ENCODE assay signal across 11 mouse cellular contexts in genomic region chr7:19151121-19151520, GRCm38 (mm10). TPM values are rescaled to one million over a fixed set of nuclear protein-coding genes. Genes with fewer than 3 reads are reported as not detected.
DNase-seq lines count a peak whose midpoint lies in the region; ATAC-seq and TF ChIP-seq lines count a peak whose summit lies in the region.
"Not testable (repeated sequence)": the region's sequence is repeated elsewhere in the genome, so short reads cannot be mapped to it uniquely, and the experiment has no call there.
"Had no signal": no experiment of that assay in that cellular context is flagged by ENCODE, and none has a peak within 500 bp of the region (broad histone marks: within the 10 kb centered on the region; RNA-seq: fewer than 3 reads in every experiment).

No protein-coding gene starts in this region.

- not testable (repeated sequence) for DNase-seq in CH12.LX (ENCODE audit: extremely low read depth); limb, embryonic 10.5 days (ENCODE audit: low spot score); liver, embryonic 14.5 days (ENCODE audit: low read depth in 3 of 3, low spot score in 3 of 3); midbrain, embryonic 10.5 days (ENCODE audit: low spot score)
- peak; percentile 92 for DNase-seq in heart, adult 11 months

- peaks cover 40 to 65% of the 10 kb centered on the region in 2 experiments for H3K36me3 ChIP-seq in CH12.LX (replicated peaks in 1 of 2; ENCODE audit: control insufficient read depth in 1 of 2, insufficient read depth in 1 of 2, low read length in 1 of 2)
- peaks cover 41% of the 10 kb centered on the region for H3K36me3 ChIP-seq in embryonic facial prominence, embryonic 13.5 days
- H3K36me3 ChIP-seq in hindbrain, embryonic 13.5 days = peaks cover 42% of the 10 kb centered on the region
- H3K36me3 ChIP-seq in limb, embryonic 10.5 days = peaks cover 54% of the 10 kb centered on the region
- peaks cover 17% of the 10 kb centered on the region for H3K36me3 ChIP-seq in liver, embryonic 14.5 days (replicated peaks; ENCODE audit: control insufficient read depth, insufficient read depth, low read depth)
- H3K36me3 ChIP-seq in midbrain, embryonic 10.5 days = peaks cover 57% of the 10 kb centered on the region
- not testable (repeated sequence) for H3K36me3 ChIP-seq in testis, adult 2 months (ENCODE audit: control insufficient read depth, insufficient read depth, low read length)

- not testable (repeated sequence) for H3K4me2 ChIP-seq in CH12.LX (ENCODE audit: insufficient read depth, low read depth, poor library complexity, severe bottlenecking); embryonic facial prominence, embryonic 13.5 days
- H3K4me2 ChIP-seq in hindbrain, embryonic 13.5 days = peak overlapping the region; percentile 77; the same call in 1 of the 2 replicates
- H3K4me2 ChIP-seq in liver, embryonic 14.5 days (ENCODE audit: low read depth) = peak overlapping the region; percentile 97

- peak overlapping the region in 1 of 3 experiments; percentile 62 for H3K4me3 ChIP-seq in CH12.LX (replicated peaks in 1 of 3; ENCODE audit: low read depth in 2 of 3, low read length in 2 of 3, poor library complexity in 1 of 3)
- not testable (repeated sequence) for H3K4me3 ChIP-seq in embryonic facial prominence, embryonic 13.5 days; liver, embryonic 14.5 days (ENCODE audit: insufficient read depth in 1 of 2, low read depth in 2 of 2, low read length in 2 of 2)
- 0 out of 2 replicates have a peak overlapping the region, but pooled peaks have one; percentile 65 for H3K4me3 ChIP-seq in hindbrain, embryonic 13.5 days
- peak overlapping the region; percentile 69 for H3K4me3 ChIP-seq in limb, embryonic 10.5 days
- peak overlapping the region; percentile 87; the same call in 1 of the 2 replicates for H3K4me3 ChIP-seq in midbrain, embryonic 10.5 days
- peak overlapping the region; percentile 91 for H3K4me3 ChIP-seq in testis, adult 2 months (ENCODE audit: control insufficient read depth, low read depth, low read length)

- H3K27me3 ChIP-seq in CH12.LX (replicated peaks); embryonic facial prominence, embryonic 13.5 days; hindbrain, embryonic 13.5 days; limb, embryonic 10.5 days (ENCODE audit: low read depth, poor library complexity, severe bottlenecking); liver, embryonic 14.5 days (ENCODE audit: control insufficient read depth, insufficient read depth, low read length); midbrain, embryonic 10.5 days (ENCODE audit: low read depth, poor library complexity, severe bottlenecking); testis, adult 2 months (ENCODE audit: control insufficient read depth, insufficient read depth, low read length): not testable (repeated sequence)

- dilution Hi-C loops in CH12.LX (cut with MboI; ENCODE audit: extremely low pct_ligation_motif_present, extremely low pct_unique_long_range_greater_than_20kb, low sequenced_read_pairs) = not testable (repeated sequence)

- TF ChIP-seq CTCF in CH12.LX (conservative IDR thresholded peaks at IDR 0.05 in 1 of 2, IDR thresholded peaks at IDR 0.05 in 1 of 2; ENCODE audit: low read depth in 2 of 2, low read length in 2 of 2); liver, embryonic 14.5 days (IDR thresholded peaks at IDR 0.05; ENCODE audit: low read depth); testis, adult 2 months (IDR thresholded peaks at IDR 0.05; ENCODE audit: control insufficient read depth, insufficient read depth, insufficient replicate concordance, low read depth, low read length): not testable (repeated sequence)

- H3K9ac ChIP-seq in CH12.LX (ENCODE audit: insufficient read depth, low read depth) = 0 out of 2 replicates have a peak overlapping the region, but pooled peaks have one; percentile 97
- H3K9ac ChIP-seq in embryonic facial prominence, embryonic 13.5 days = peak overlapping the region; percentile 83; the same call in 1 of the 2 replicates
- not testable (repeated sequence) for H3K9ac ChIP-seq in hindbrain, embryonic 13.5 days; liver, embryonic 14.5 days (replicated peaks)

- WGBS in embryonic facial prominence, embryonic 13.5 days = 90% methylated on average over 10 of the region's 10 CpGs
- 90% methylated on average over 10 of the region's 10 CpGs for WGBS in hindbrain, embryonic 13.5 days
- WGBS in limb, embryonic 10.5 days = 93% methylated on average over 10 of the region's 10 CpGs
- 80% methylated on average over 10 of the region's 10 CpGs for WGBS in liver, embryonic 14.5 days (ENCODE audit: insufficient replicate concordance)
- 93% methylated on average over 10 of the region's 10 CpGs for whole genome bisulfite sequencing in midbrain, embryonic 10.5 days

- peaks cover 15% of the 10 kb centered on the region for H3K79me2 ChIP-seq in CH12.LX (replicated peaks; ENCODE audit: control insufficient read depth, extremely low read depth, insufficient read depth, poor library complexity, severe bottlenecking)

- peaks cover 6 to 39% of the 10 kb centered on the region in 2 experiments for H3K4me1 ChIP-seq in CH12.LX (ENCODE audit: control insufficient read depth in 1 of 2, insufficient read depth in 2 of 2)
- H3K4me1 ChIP-seq in embryonic facial prominence, embryonic 13.5 days = peaks cover 32% of the 10 kb centered on the region
- peaks cover 32% of the 10 kb centered on the region for H3K4me1 ChIP-seq in hindbrain, embryonic 13.5 days (replicated peaks)
- peaks cover 29% of the 10 kb centered on the region for H3K4me1 ChIP-seq in limb, embryonic 10.5 days
- H3K4me1 ChIP-seq in liver, embryonic 14.5 days (replicated peaks; ENCODE audit: control insufficient read depth in 2 of 2, insufficient read depth in 2 of 2, low read length in 1 of 2) = peaks cover 14 to 16% of the 10 kb centered on the region in 2 experiments
- H3K4me1 ChIP-seq in midbrain, embryonic 10.5 days = peaks cover 34% of the 10 kb centered on the region
- not testable (repeated sequence) for H3K4me1 ChIP-seq in testis, adult 2 months (ENCODE audit: control insufficient read depth, insufficient read depth, low read length)

- H3K9me3 ChIP-seq in CH12.LX (replicated peaks; ENCODE audit: low read length); embryonic facial prominence, embryonic 13.5 days; hindbrain, embryonic 13.5 days; limb, embryonic 10.5 days (replicated peaks); liver, embryonic 14.5 days (ENCODE audit: control insufficient read depth, low read length); midbrain, embryonic 10.5 days (replicated peaks): not testable (repeated sequence)

- not testable (repeated sequence) for H3K27ac ChIP-seq in CH12.LX (ENCODE audit: insufficient read depth, low read depth); embryonic facial prominence, embryonic 13.5 days; hindbrain, embryonic 13.5 days; limb, embryonic 10.5 days; liver, embryonic 14.5 days; midbrain, embryonic 10.5 days (replicated peaks); testis, adult 2 months (ENCODE audit: control insufficient read depth, insufficient read depth, low read depth, low read length)

- not testable (repeated sequence) for TF ChIP-seq POLR2A in CH12.LX (IDR thresholded peaks at IDR 0.05; ENCODE audit: low read depth, low read length); testis, adult 2 months (IDR thresholded peaks at IDR 0.05; ENCODE audit: control insufficient read depth, low read depth, low read length)

- in situ Hi-C loops in CH12.LX (cut with MboI; ENCODE audit: low pct_ligation_motif_present, low pct_unique_long_range_greater_than_20kb, low sequenced_read_pairs) = not testable (repeated sequence)

- TF ChIP-seq RAD21 in CH12.LX (IDR thresholded peaks at IDR 0.05; ENCODE audit: low read depth, low read length) = not testable (repeated sequence)

- TF ChIP-seq EP300 in CH12.LX (IDR thresholded peaks at IDR 0.05; ENCODE audit: low read length); liver, embryonic 14.5 days (IDR thresholded peaks at IDR 0.05; ENCODE audit: low read depth): not testable (repeated sequence)

- not testable (repeated sequence) for ATAC-seq in embryonic facial prominence, embryonic 13.5 days (ENCODE audit: insufficient number of reproducible peaks, insufficient read depth, low FRiP score, low TSS enrichment, low read depth); hindbrain, embryonic 13.5 days (ENCODE audit: low FRiP score); liver, embryonic 14.5 days (ENCODE audit: insufficient read depth)

RNA-seq across cellular contexts. Expression of gene Snrpd2, which starts 1.6 kb away (rescaled TPM):
- 348 and 408 TPM in 2 replicates for total RNA-seq in CH12.LX (2012; rRNA removed)
- 178 and 213 TPM in 2 replicates for total RNA-seq in CH12.LX (2014; rRNA removed)
- polyA plus RNA-seq in CH12.LX (2012; ENCODE audit: insufficient read length, low read depth) = 177 and 193 TPM in 2 replicates
- polyA plus RNA-seq in embryonic facial prominence, embryonic 13.5 days (2015; fragmentation: Nextera tagmentation; extraction: Ambion mirVana) = 137 and 167 TPM in 2 replicates
- polyA plus RNA-seq in hindbrain, embryonic 13.5 days (2015; fragmentation: Nextera tagmentation; extraction: Ambion mirVana) = 123 and 128 TPM in 2 replicates
- 176 and 199 TPM in 2 replicates for polyA plus RNA-seq in limb, embryonic 10.5 days (2016; fragmentation: Nextera tagmentation; extraction: Ambion mirVana)
- 40.7 and 67.5 TPM in 2 replicates for polyA plus RNA-seq in liver, embryonic 14.5 days (2012; rRNA removed)
- 75.3 and 76.0 TPM in 2 replicates for polyA plus RNA-seq in liver, embryonic 14.5 days (2014; fragmentation: Nextera tagmentation; extraction: Ambion mirVana)
- polyA plus RNA-seq in midbrain, embryonic 10.5 days (2016; fragmentation: Nextera tagmentation; extraction: Ambion mirVana) = 168 and 180 TPM in 2 replicates
- polyA plus RNA-seq in testis, adult 2 months (2012; rRNA removed) = 135 and 140 TPM in 2 replicates

RNA-seq across cellular contexts. Expression of gene Qpctl, which starts 2.0 kb away (rescaled TPM):
- total RNA-seq in CH12.LX (2012; rRNA removed) (9.3 and 9.8 TPM in 2 replicates), CH12.LX (2014; rRNA removed) (5.1 and 5.2 TPM in 2 replicates)
- 9.2 and 9.6 TPM in 2 replicates for polyA plus RNA-seq in CH12.LX (2012; ENCODE audit: insufficient read length, low read depth)
- 15.2 and 16.2 TPM in 2 replicates for polyA plus RNA-seq in embryonic facial prominence, embryonic 13.5 days (2015; fragmentation: Nextera tagmentation; extraction: Ambion mirVana)
- 23.1 and 23.8 TPM in 2 replicates for polyA plus RNA-seq in hindbrain, embryonic 13.5 days (2015; fragmentation: Nextera tagmentation; extraction: Ambion mirVana)
- 12.5 and 14.4 TPM in 2 replicates for polyA plus RNA-seq in limb, embryonic 10.5 days (2016; fragmentation: Nextera tagmentation; extraction: Ambion mirVana)
- polyA plus RNA-seq in liver, embryonic 14.5 days (2012; rRNA removed) = 2.2 and 2.3 TPM in 2 replicates
- polyA plus RNA-seq in liver, embryonic 14.5 days (2014; fragmentation: Nextera tagmentation; extraction: Ambion mirVana) = 2.3 and 3.0 TPM in 2 replicates
- polyA plus RNA-seq in midbrain, embryonic 10.5 days (2016; fragmentation: Nextera tagmentation; extraction: Ambion mirVana) = 17.0 and 21.2 TPM in 2 replicates
- polyA plus RNA-seq in testis, adult 2 months (2012; rRNA removed) = 12.7 and 13.5 TPM in 2 replicates

RNA-seq across cellular contexts. Expression of gene Gipr, which starts 14.8 kb away (rescaled TPM):
- total RNA-seq in CH12.LX (2012; rRNA removed) (0.04 TPM in 1 of 2 replicates, not detected in the other), CH12.LX (2014; rRNA removed) (not detected in 2 replicates)
- polyA plus RNA-seq in CH12.LX (2012; ENCODE audit: insufficient read length, low read depth) = 0.11 and 0.12 TPM in 2 replicates
- polyA plus RNA-seq in embryonic facial prominence, embryonic 13.5 days (2015; fragmentation: Nextera tagmentation; extraction: Ambion mirVana) = 0.37 and 0.56 TPM in 2 replicates
- polyA plus RNA-seq in hindbrain, embryonic 13.5 days (2015; fragmentation: Nextera tagmentation; extraction: Ambion mirVana) = 1.6 and 2.3 TPM in 2 replicates
- polyA plus RNA-seq in limb, embryonic 10.5 days (2016; fragmentation: Nextera tagmentation; extraction: Ambion mirVana) = 0.06 and 0.09 TPM in 2 replicates
- 0.05 and 0.16 TPM in 2 replicates for polyA plus RNA-seq in liver, embryonic 14.5 days (2012; rRNA removed)
- polyA plus RNA-seq in liver, embryonic 14.5 days (2014; fragmentation: Nextera tagmentation; extraction: Ambion mirVana) = 0.10 TPM in 1 of 2 replicates, not detected in the other
- polyA plus RNA-seq in midbrain, embryonic 10.5 days (2016; fragmentation: Nextera tagmentation; extraction: Ambion mirVana) = 0.60 and 1.5 TPM in 2 replicates
- polyA plus RNA-seq in testis, adult 2 months (2012; rRNA removed) = 20.9 and 24.3 TPM in 2 replicates
- total RNA-seq: gastrocnemius, postnatal 25 days; liver, adult 2 months; megakaryocyte-erythroid progenitor cell, adult 5-6 weeks had no signal
- polyA plus RNA-seq: liver, adult 2 months had no signal

RNA-seq across cellular contexts. Expression of gene Eml2, which starts 25.1 kb away (rescaled TPM):
- total RNA-seq in CH12.LX (2012; rRNA removed) = 32.4 and 52.4 TPM in 2 replicates
- 12.3 and 15.6 TPM in 2 replicates for total RNA-seq in CH12.LX (2014; rRNA removed)
- polyA plus RNA-seq in CH12.LX (2012; ENCODE audit: insufficient read length, low read depth) = 29.1 and 30.8 TPM in 2 replicates
- 5.1 and 7.2 TPM in 2 replicates for polyA plus RNA-seq in embryonic facial prominence, embryonic 13.5 days (2015; fragmentation: Nextera tagmentation; extraction: Ambion mirVana)
- 6.6 and 8.2 TPM in 2 replicates for polyA plus RNA-seq in hindbrain, embryonic 13.5 days (2015; fragmentation: Nextera tagmentation; extraction: Ambion mirVana)
- polyA plus RNA-seq in limb, embryonic 10.5 days (2016; fragmentation: Nextera tagmentation; extraction: Ambion mirVana) = 3.2 and 6.4 TPM in 2 replicates
- polyA plus RNA-seq in liver, embryonic 14.5 days (2012; rRNA removed) = 6.1 and 7.3 TPM in 2 replicates
- 0.98 and 1.3 TPM in 2 replicates for polyA plus RNA-seq in liver, embryonic 14.5 days (2014; fragmentation: Nextera tagmentation; extraction: Ambion mirVana)
- 4.3 and 4.8 TPM in 2 replicates for polyA plus RNA-seq in midbrain, embryonic 10.5 days (2016; fragmentation: Nextera tagmentation; extraction: Ambion mirVana)
- polyA plus RNA-seq in testis, adult 2 months (2012; rRNA removed) = 11.1 and 12.9 TPM in 2 replicates

RNA-seq across cellular contexts. Expression of gene Fbxo46, which starts 31.5 kb away (rescaled TPM):
- total RNA-seq in CH12.LX (2012; rRNA removed) (11.6 and 12.5 TPM in 2 replicates), CH12.LX (2014; rRNA removed) (3.5 and 4.0 TPM in 2 replicates)
- polyA plus RNA-seq in CH12.LX (2012; ENCODE audit: insufficient read length, low read depth) = 4.8 and 6.1 TPM in 2 replicates
- 15.3 and 16.6 TPM in 2 replicates for polyA plus RNA-seq in embryonic facial prominence, embryonic 13.5 days (2015; fragmentation: Nextera tagmentation; extraction: Ambion mirVana)
- 18.9 and 20.2 TPM in 2 replicates for polyA plus RNA-seq in hindbrain, embryonic 13.5 days (2015; fragmentation: Nextera tagmentation; extraction: Ambion mirVana)
- 15.2 and 19.6 TPM in 2 replicates for polyA plus RNA-seq in limb, embryonic 10.5 days (2016; fragmentation: Nextera tagmentation; extraction: Ambion mirVana)
- polyA plus RNA-seq in liver, embryonic 14.5 days (2012; rRNA removed) = 2.0 and 2.6 TPM in 2 replicates
- polyA plus RNA-seq in liver, embryonic 14.5 days (2014; fragmentation: Nextera tagmentation; extraction: Ambion mirVana) = 2.6 and 3.0 TPM in 2 replicates
- 17.6 and 19.4 TPM in 2 replicates for polyA plus RNA-seq in midbrain, embryonic 10.5 days (2016; fragmentation: Nextera tagmentation; extraction: Ambion mirVana)
- polyA plus RNA-seq in testis, adult 2 months (2012; rRNA removed) = 49.3 and 59.7 TPM in 2 replicates
